Mouse (Mus musculus) embryonic facial prominence, embryonic 15.5 days (tissue): Measurements from ENCODE around the gene Rpf1. TPM values are rescaled to one million over a fixed set of nuclear protein-coding genes. Genes with fewer than 3 reads are reported as not detected.

ENCODE experiments used
- ATAC-seq: fragments of 200-750 bp; cut with Nextera tagmentation; 2 replicates; pipeline ENCODE4 v1.8.0; 2017; ENCODE audit warnings: low read depth, moderate TSS enrichment; ENCODE audit not compliant: insufficient number of reproducible peaks, low FRiP score, low TSS enrichment
- H3K27ac ChIP-seq: fragments of 300-500 bp; sonication (generic); replicated peaks from 2 replicates; pipeline ENCODE4 v1.5.1; 2015; ENCODE audit warnings: mild to moderate bottlenecking, inconsistent platforms
- H3K27me3 ChIP-seq: fragments of 300-500 bp; sonication (generic); 2 replicates; pipeline ENCODE4 v1.6.1; 2015; ENCODE audit warnings: inconsistent platforms
- H3K36me3 ChIP-seq: fragments of 300-500 bp; sonication (generic); 2 replicates; pipeline ENCODE4 v1.6.1; 2015; ENCODE audit warnings: mild to moderate bottlenecking, inconsistent platforms
- H3K4me1 ChIP-seq: fragments of 300-500 bp; sonication (generic); 2 replicates; pipeline ENCODE4 v1.6.1; 2015; ENCODE audit warnings: inconsistent platforms
- H3K4me2 ChIP-seq: fragments of 300-500 bp; sonication (generic); replicated peaks from 2 replicates; pipeline ENCODE4 v1.6.1; 2015; ENCODE audit warnings: mild to moderate bottlenecking, inconsistent platforms
- H3K4me3 ChIP-seq: fragments of 300-500 bp; sonication (generic); replicated peaks from 2 replicates; pipeline ENCODE4 v1.5.1; 2015; ENCODE audit warnings: mild to moderate bottlenecking, inconsistent platforms
- H3K9ac ChIP-seq: fragments of 300-500 bp; sonication (generic); 2 replicates; pipeline ENCODE4 v1.6.1; 2015; ENCODE audit warnings: inconsistent platforms
- H3K9me3 ChIP-seq: fragments of 300-500 bp; sonication (generic); replicated peaks from 2 replicates; pipeline ENCODE4 v1.6.1; 2016; ENCODE audit warnings: inconsistent platforms
- WGBS: fragments of 180-500 bp; shearing (Covaris S2); methylation state at CpG from one replicate; pipeline ENCODE4 v1.1.7; 2015; 5-methylcytosine and 5-hydroxymethylcytosine counted together
- polyA plus RNA-seq: library from polyadenylated mRNA; unstranded; fragments of >200 nt; fragmentation: Nextera tagmentation; extraction: Ambion mirVana; gene quantifications from 2 replicates; pipeline ENCODE4 v1.2.1, GENCODE M21; 2015

The Rpf1 gene
- polyA plus RNA-seq, 1 experiment from 2014 or later = 40.5 TPM

DNA sequence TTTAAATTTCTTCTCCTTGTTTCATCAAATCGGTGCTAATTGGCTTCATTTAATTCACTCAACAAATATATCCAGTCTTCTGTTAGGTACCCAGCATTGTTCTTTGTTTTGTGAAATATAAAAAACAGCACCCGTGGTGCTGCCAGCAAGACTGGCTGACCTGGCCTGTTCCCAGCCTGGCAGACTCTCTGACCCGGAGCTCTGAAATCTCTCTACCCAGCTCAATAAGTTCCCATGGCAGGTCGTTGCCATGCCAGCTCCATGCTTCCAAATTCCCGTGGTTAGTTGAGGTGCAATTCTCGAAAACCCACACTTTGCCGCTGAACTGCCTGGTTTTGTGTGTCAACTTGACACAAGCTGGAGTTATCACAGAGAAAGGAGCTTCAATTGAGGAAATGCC is 33.6 kb upstream of the Rpf1 start:
- WGBS = 72% methylated on average over 7 of the region's 7 CpGs
- H3K27ac ChIP-seq = no peak overlapping the region

DNA sequence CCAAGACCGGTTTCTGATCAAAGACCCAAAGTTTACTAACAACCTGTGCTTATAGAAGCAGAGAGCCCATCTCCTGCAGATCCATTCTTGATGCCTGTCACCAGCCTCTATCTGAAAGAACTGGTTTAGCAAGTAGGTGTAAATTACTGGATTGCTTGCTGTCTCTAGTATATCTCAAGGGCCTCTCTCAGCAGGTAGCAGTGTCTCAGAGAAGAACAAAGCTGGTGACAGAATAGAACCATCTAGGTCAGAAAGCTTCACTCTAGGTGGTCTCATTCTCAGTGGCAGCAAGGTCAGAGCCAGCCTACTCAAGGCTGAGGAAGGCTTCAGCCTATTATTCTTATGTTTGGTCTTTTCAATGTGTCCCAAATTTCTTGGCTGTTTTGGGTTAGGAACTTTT is 22.4 kb upstream of the Rpf1 start:
- WGBS = 29% methylated on average over 1 of the region's 1 CpGs
- Histone ChIP-seq H3K4me3 (no peak overlapping the region), H3K4me1 (no peaks in the 10 kb centered on the region), H3K4me2 (no peak overlapping the region), H3K27me3 (no peaks in the 10 kb centered on the region), H3K27ac (no peak overlapping the region), H3K9me3 (no peaks in the 10 kb centered on the region), H3K36me3 (no peaks in the 10 kb centered on the region), H3K9ac (no peak overlapping the region)
- ATAC-seq = no peak

More for the DNA sequence above, 33.6 kb upstream of the Rpf1 start:
- no peaks in the 10 kb centered on the region for H3K4me1 ChIP-seq
- H3K9ac ChIP-seq = no peak overlapping the region
- H3K27me3 ChIP-seq = no peaks in the 10 kb centered on the region
- H3K36me3 ChIP-seq = no peaks in the 10 kb centered on the region
- H3K9me3 ChIP-seq = no peaks in the 10 kb centered on the region
- no peak overlapping the region for H3K4me2 ChIP-seq
- H3K4me3 ChIP-seq = no peak overlapping the region
- ATAC-seq = no peak

DNA sequence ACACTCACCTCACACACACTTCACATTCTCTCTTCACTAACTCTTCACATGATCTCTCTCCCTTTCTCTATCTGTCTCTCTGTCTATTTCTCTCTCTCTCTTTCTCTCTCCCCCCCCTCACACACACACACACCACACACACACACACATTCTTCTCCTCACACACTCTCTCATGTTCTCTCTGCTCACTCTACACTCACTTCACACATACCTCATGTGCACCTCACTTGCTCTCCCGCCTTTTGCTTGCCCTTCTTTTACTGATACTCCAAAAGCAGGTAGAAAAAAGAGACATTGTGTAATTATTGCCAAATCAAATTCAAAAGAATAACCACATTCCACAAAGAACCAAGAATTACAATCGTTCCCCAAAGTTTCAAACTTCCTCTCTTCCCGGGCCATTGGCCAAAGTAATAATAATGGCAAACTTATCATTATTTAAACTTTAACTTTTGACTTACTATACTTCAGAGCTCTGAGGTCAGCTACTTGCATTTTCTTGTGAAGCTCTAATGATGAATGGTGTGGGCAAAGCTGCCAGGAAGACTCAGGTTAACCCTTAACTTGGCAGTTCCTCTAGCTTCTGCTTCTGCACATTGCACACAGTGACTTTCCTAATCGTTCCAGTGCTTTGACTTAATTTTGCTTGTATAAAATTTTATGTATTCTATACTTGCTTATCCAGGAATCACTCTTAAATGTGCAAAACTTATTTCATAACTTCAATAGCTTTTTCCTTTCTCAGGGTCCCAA is 19.5 kb upstream of the Rpf1 start:
- ATAC-seq = no peak

DNA sequence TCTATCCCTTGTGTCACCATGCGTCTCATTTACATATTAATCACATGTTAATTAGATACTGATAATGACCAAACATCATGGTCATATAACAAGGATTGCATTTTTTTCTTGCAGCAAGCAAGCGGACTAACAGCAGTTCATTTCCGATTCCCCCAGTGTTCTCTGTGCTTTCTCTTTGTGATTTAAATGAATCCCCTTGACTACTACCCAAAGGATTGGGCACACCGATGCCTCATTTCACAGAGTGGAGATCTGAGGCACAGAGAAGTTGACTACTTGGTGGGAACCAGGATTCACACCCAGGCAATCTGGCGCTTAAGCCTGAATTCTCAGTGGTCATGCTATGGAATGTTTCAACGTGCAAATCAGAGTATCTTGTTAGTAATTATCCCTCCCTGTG is 13.8 kb upstream of the Rpf1 start:
- Histone ChIP-seq H3K4me3 (no peak overlapping the region), H3K4me2 (no peak overlapping the region), H3K27ac (no peak overlapping the region), H3K4me1 (no peaks in the 10 kb centered on the region), H3K9me3 (no peaks in the 10 kb centered on the region), H3K9ac (no peak overlapping the region), H3K27me3 (no peaks in the 10 kb centered on the region), H3K36me3 (no peaks in the 10 kb centered on the region)
- 67% methylated on average over 6 of the region's 6 CpGs for WGBS
- no peak for ATAC-seq

More for the DNA sequence above, 19.5 kb upstream of the Rpf1 start:
- Histone ChIP-seq H3K36me3 (no peaks in the 10 kb centered on the region), H3K4me1 (no peaks in the 10 kb centered on the region), H3K4me2 (no peak overlapping the region), H3K9me3 (no peaks in the 10 kb centered on the region), H3K27me3 (no peaks in the 10 kb centered on the region), H3K4me3 (no peak overlapping the region), H3K9ac (no peak overlapping the region), H3K27ac (no peak overlapping the region)
- WGBS = 82% methylated on average over 4 of the region's 4 CpGs

DNA sequence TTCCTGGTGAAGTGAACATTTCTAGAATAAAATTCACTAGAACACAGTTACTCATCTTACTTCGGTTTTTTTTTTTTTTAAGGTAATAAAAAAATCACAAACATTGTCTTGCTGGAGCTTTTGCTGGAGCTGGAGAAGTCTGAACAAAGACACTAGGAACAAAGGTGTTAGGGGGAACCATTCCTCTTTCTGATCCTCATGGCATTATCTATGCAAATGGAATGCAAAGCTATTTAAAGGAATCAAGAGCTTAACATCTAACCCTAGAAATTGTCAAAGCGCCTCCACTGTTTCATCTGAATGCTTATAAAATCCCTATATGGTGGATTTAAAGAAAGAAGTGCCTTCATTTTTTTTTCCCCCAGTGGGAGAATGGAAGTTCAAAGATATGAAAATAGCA is 7.1 kb upstream of the Rpf1 start:
- Histone ChIP-seq H3K9me3 (no peaks in the 10 kb centered on the region), H3K4me2 (no peak overlapping the region), H3K36me3 (no peaks in the 10 kb centered on the region), H3K4me1 (no peaks in the 10 kb centered on the region), H3K27me3 (no peaks in the 10 kb centered on the region), H3K9ac (no peak overlapping the region), H3K27ac (no peak overlapping the region), H3K4me3 (no peak overlapping the region)
- WGBS = 49% methylated on average over 2 of the region's 2 CpGs
- ATAC-seq = no peak

DNA sequence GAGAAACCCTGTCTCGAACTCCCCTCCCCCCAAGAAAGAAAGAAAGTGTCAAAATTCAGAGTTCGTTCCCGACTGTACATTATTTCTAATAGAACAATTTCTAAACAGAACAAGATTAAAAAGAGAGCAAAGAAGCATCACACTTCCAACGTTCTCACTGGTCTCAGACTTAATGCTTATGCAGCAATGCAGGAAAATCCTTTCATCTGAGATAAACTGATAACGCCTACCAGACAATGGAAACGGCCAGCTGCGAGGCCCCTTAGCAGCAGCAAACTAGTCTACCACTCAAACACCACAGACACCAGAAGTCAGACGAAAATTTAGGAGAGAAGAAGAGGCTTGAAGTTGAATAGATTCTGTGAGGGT is 407 bp upstream of the Rpf1 start:
- ATAC-seq = no peak
- Histone ChIP-seq H3K4me2 (peak overlapping the region; percentile 67), H3K9me3 (no peaks in the 10 kb centered on the region), H3K4me1 (0 out of 2 replicates have a peak, but pooled peaks cover 3% of the 10 kb centered on the region), H3K9ac (peak overlapping the region; percentile 90; the same call in 1 of the 2 replicates), H3K36me3 (peaks cover 17% of the 10 kb centered on the region), H3K27ac (peak overlapping the region; percentile 99), H3K27me3 (no peaks in the 10 kb centered on the region), H3K4me3 (peak overlapping the region; percentile 89)
- 10% methylated on average over 8 of the region's 8 CpGs for WGBS

DNA sequence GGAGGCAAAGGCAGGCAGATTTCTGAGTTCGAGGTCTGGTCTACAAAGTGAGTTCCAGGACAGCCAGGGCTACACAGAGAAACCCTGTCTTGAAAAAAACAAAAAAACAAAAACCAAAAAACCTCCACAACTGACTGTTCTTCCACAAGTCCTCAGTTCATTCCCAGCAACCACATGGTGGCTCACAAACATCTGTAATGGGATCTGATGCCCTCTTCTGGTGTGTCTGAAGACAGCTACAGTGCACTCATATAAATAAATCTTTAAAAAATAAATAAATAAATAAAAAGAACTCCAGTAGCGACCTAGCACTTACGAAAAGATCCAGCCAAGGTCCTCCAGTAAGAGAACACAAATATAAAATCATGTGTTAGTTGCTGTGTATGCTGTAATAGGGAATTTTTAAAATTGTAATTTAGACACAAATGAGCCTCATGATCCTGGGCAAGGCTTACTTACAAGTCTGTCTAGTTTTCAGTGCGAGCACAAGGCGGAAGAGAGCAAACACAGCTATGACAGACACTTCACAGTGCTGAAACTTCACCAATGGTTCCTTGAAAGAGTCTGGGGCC is 917 bp downstream of the Rpf1 start:
- Histone ChIP-seq H3K4me2 (peak overlapping the region; percentile 67), H3K27ac (peak overlapping the region; percentile 99), H3K9me3 (no peaks in the 10 kb centered on the region), H3K4me3 (peak overlapping the region; percentile 89), H3K9ac (peak overlapping the region; percentile 69), H3K4me1 (0 out of 2 replicates have a peak, but pooled peaks cover 3% of the 10 kb centered on the region), H3K36me3 (peaks cover 17% of the 10 kb centered on the region), H3K27me3 (no peaks in the 10 kb centered on the region)
- 35% methylated on average over 5 of the region's 5 CpGs for WGBS
- ATAC-seq = no peak

DNA sequence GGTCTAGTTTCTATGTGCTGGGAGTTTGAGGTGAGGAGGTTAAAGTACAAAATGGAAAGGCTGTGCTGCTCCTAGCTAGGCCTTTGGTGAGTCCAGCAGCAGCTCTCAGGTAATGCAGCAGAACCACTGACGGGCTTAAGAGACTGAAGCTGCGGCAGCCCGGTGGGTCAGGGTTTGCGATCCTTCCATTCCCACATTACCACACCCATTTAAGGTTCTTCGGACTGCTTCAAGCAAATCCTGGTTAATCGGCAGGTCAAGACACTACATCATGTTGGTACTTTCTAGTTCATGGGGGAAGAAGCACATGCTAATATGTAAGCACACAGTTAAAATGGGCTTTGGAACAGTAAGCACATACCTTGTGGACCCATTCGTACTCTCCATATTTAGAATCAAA is 14.5 kb downstream of the Rpf1 start:
- H3K9me3 ChIP-seq = no peaks in the 10 kb centered on the region
- no peak overlapping the region for H3K9ac ChIP-seq
- H3K27ac ChIP-seq = no peak overlapping the region
- no peaks in the 10 kb centered on the region for H3K27me3 ChIP-seq
- 0 out of 2 replicates have a peak, but pooled peaks cover 2% of the 10 kb centered on the region for H3K4me1 ChIP-seq
- no peak overlapping the region for H3K4me3 ChIP-seq
- H3K36me3 ChIP-seq = peaks cover 59% of the 10 kb centered on the region
- ATAC-seq = no peak
- no peak overlapping the region for H3K4me2 ChIP-seq
- WGBS = 93% methylated on average over 7 of the region's 7 CpGs

DNA sequence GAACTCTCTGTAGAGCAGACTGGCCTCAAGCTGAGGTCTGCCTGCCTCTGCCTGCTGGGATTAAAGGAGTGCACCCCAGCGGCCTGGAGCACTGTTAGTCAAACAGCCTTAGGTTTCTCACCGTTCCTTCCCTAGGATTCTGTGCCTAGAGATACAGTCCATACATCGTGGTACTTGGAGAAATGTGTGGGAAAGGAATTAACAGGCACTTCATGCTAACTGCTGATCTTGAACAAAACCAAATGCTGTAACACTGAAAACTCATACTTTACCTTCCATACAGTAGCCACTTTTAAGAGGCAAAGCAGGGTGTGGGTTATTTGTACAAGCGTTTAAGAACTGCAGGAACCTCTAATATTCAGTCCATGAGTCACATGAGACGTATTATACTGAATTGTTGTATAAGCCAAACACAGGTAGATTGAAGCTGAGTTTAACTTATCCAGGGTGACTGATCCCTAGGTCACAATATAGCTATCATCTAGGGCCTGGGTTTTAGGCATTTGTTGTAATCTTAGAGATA is 19.6 kb downstream of the Rpf1 start:
- 45% methylated on average over 5 of the region's 5 CpGs for WGBS

DNA sequence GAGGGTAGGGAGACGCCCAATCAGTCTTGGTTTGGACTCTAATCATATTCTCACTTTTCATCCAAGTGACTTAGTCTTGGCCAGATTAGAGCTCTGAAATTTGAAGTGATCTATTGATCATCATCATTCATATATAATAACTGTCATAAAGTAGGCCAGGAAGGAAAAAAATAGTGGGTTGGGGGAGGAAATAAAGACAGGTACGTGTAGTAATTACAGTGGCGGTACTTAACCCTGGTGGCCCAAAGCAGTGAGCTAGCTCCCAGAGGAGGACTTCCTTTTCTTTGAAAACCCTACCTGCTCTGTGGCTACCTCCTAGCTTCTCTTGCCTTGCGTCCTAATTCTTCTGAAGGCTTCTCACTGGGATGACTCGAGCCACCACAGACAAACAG is 20.4 kb downstream of the Rpf1 start:
- Histone ChIP-seq H3K36me3 (peaks cover 16% of the 10 kb centered on the region), H3K9me3 (no peaks in the 10 kb centered on the region), H3K9ac (peak overlapping the region; percentile 94), H3K4me1 (peaks cover 17% of the 10 kb centered on the region), H3K4me2 (peak overlapping the region; percentile 64), H3K4me3 (peak overlapping the region; percentile 76), H3K27ac (peak overlapping the region; percentile 96), H3K27me3 (no peaks in the 10 kb centered on the region)
- 3% methylated on average over 5 of the region's 5 CpGs for WGBS
- ATAC-seq = no peak

More for the DNA sequence above, 19.6 kb downstream of the Rpf1 start:
- Histone ChIP-seq H3K27me3 (no peaks in the 10 kb centered on the region), H3K4me1 (peaks cover 17% of the 10 kb centered on the region), H3K36me3 (peaks cover 22% of the 10 kb centered on the region), H3K9me3 (no peaks in the 10 kb centered on the region), H3K27ac (peak overlapping the region; percentile 14; the same call in 1 of the 2 replicates), H3K4me2 (peak overlapping the region; percentile 64), H3K9ac (no peak overlapping the region), H3K4me3 (peak overlapping the region; percentile 76)
- ATAC-seq = no peak

DNA sequence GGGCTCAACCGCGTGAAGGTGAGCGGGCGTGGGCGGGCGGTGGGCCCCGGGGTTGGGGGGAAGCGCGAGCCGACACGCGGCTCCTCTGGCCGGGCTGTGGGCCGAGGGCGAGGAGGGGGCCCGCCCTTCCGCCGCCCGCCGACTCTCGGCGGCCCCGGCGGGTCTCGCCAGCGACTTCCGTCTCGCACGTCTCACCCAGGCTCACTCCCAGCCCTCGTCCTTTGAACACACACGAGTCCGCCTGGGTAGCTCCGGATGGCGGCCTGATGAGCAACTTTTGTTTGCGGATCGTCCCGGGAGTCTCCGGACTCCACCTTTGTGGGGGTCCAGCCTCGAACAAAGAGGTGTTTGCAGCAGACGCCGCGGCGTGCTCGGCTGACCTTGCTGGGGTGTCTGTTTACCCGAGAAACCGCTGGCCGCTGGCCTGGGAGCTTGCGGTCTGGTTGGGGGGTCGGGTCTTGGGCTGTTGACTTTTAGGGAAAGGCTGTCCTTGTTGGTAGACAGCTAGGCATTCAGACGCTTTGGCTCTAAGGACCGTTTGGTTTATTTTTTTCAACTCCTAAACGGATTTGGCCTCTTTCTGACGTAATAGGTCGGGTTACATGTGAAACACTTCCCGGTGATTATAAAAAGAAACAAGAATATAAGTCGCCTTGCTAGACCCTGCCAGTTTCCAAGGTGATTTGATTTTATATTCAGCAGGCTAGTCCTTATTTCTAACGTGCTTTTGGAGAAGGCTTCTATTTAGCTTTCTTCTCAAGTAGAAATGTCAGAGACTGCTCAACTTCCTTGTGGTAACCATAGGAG is 21.0 kb downstream of the Rpf1 start:
- peak; percentile 81 for ATAC-seq

More for the DNA sequence above, 21.0 kb downstream of the Rpf1 start:
- Histone ChIP-seq H3K4me2 (peak overlapping the region; percentile 64), H3K4me1 (peaks cover 17% of the 10 kb centered on the region), H3K9me3 (no peaks in the 10 kb centered on the region), H3K27me3 (no peaks in the 10 kb centered on the region), H3K9ac (peak overlapping the region; percentile 94), H3K36me3 (peaks cover 11% of the 10 kb centered on the region; the same call in 1 of the 2 replicates), H3K4me3 (peak overlapping the region; percentile 76), H3K27ac (peak overlapping the region; percentile 96)
- WGBS = under 1% methylated on average over 57 of the region's 57 CpGs
